Comparison of ENCODE assay signal across 8 mouse cellular contexts in the genomic region with DNA sequence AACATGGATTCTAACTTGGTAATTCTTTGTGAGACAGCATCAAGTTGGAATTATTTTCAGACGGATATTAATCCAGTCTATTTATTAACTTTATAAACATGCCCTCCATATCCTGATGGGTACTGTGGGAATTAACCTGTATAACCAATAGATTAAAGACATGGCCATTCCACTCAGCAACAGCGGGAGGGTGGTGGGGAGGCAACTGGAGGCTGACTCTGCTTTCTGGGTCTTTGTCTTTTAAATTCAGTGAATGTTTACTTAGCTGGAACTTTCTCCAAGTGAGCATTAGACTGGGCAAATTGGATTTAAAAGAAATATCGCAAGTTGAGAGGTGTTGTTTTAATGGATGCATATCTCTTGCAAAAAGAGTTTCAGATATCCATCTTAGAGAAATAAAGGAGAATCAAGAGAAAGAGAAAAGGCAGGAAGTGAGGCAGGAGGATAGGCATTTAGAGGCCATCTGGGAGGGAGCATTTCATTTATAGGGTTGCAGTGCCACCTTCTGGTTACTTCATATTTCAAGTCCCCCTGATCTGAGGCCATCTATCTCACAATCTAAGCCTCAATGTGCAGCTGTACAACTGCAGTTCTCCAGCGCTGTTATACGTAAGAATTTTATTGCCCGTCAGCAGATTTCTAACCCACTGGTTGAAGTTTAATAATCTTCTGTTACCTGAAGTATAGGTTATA.
DNase-seq lines count a peak whose midpoint lies in the region; ATAC-seq and TF ChIP-seq lines count a peak whose summit lies in the region.

No protein-coding gene starts in this region.

- TF ChIP-seq CTCF in liver, embryonic 14.5 days (IDR thresholded peaks at IDR 0.05; ENCODE audit: low read depth), result peak; percentile 29; the same call in 1 of the 2 replicates

- H3K36me3 ChIP-seq in kidney, embryonic 15.5 days, result no peaks in the 10 kb centered on the region
- no peaks in the 10 kb centered on the region for H3K36me3 ChIP-seq in liver, embryonic 14.5 days (replicated peaks; ENCODE audit: control insufficient read depth, insufficient read depth, low read depth)
- H3K36me3 ChIP-seq in neural tube, embryonic 15.5 days, result no peaks in the 10 kb centered on the region

- DNase-seq in A20 (ENCODE audit: low read depth, low spot score) (peak; percentile 3), MN1 (ENCODE audit: low spot score) (peak; percentile 69)
- DNase-seq in gastrocnemius, postnatal 25 days, result peak; percentile 15
- peak in 2 of 3 experiments; percentile 2 to 9 for DNase-seq in liver, embryonic 14.5 days (ENCODE audit: low read depth in 3 of 3, low spot score in 3 of 3)
- no peak for DNase-seq in spleen, adult 12 weeks (ENCODE audit: low spot score)

- H3K27ac ChIP-seq in kidney, embryonic 15.5 days, result peak overlapping the region; percentile 78
- no peak overlapping the region for H3K27ac ChIP-seq in liver, embryonic 14.5 days
- H3K27ac ChIP-seq in neural tube, embryonic 15.5 days (replicated peaks), result no peak overlapping the region

- WGBS in kidney, embryonic 15.5 days, result 14% methylated on average over 6 of the region's 6 CpGs
- 19% methylated on average over 6 of the region's 6 CpGs for WGBS in liver, embryonic 14.5 days (ENCODE audit: insufficient replicate concordance)
- 12% methylated on average over 6 of the region's 6 CpGs for WGBS in neural tube, embryonic 15.5 days

- no peak for TF ChIP-seq EP300 in liver, embryonic 14.5 days (IDR thresholded peaks at IDR 0.05; ENCODE audit: low read depth)

- H3K4me2 ChIP-seq in kidney, embryonic 15.5 days, result no peak overlapping the region
- H3K4me2 ChIP-seq in liver, embryonic 14.5 days (ENCODE audit: low read depth), result no peak overlapping the region
- no peak overlapping the region for H3K4me2 ChIP-seq in neural tube, embryonic 15.5 days

- no peaks in the 10 kb centered on the region for H3K9me3 ChIP-seq in kidney, embryonic 15.5 days (replicated peaks)
- H3K9me3 ChIP-seq in liver, embryonic 14.5 days (ENCODE audit: control insufficient read depth, low read length), result no peaks in the 10 kb centered on the region
- H3K9me3 ChIP-seq in neural tube, embryonic 15.5 days (replicated peaks), result no peaks in the 10 kb centered on the region

- H3K4me3 ChIP-seq in kidney, embryonic 15.5 days (replicated peaks), result no peak overlapping the region
- H3K4me3 ChIP-seq in liver, embryonic 14.5 days (ENCODE audit: insufficient read depth in 1 of 2, low read depth in 2 of 2, low read length in 2 of 2), result no peak overlapping the region
- no peak overlapping the region for H3K4me3 ChIP-seq in neural tube, embryonic 15.5 days (replicated peaks)

- H3K9ac ChIP-seq in kidney, embryonic 15.5 days, result no peak overlapping the region
- no peak overlapping the region for H3K9ac ChIP-seq in liver, embryonic 14.5 days (replicated peaks)
- no peak overlapping the region for H3K9ac ChIP-seq in neural tube, embryonic 15.5 days (replicated peaks)

- ATAC-seq in common myeloid progenitor, adult 5-6 weeks (replicated peaks; ENCODE audit: low read depth, poor library complexity, severe bottlenecking), result peak; percentile 96
- ATAC-seq in kidney, embryonic 15.5 days (replicated peaks; ENCODE audit: low FRiP score), result peak; percentile 71; the same call in 1 of the 2 replicates
- ATAC-seq in liver, embryonic 14.5 days (ENCODE audit: insufficient read depth), result no peak
- peak; percentile 79; the same call in 1 of the 2 replicates for ATAC-seq in neural tube, embryonic 15.5 days (ENCODE audit: low FRiP score)

- H3K4me1 ChIP-seq in kidney, embryonic 15.5 days, result peaks cover 8% of the 10 kb centered on the region; the same call in 1 of the 2 replicates
- H3K4me1 ChIP-seq in liver, embryonic 14.5 days (replicated peaks; ENCODE audit: control insufficient read depth in 2 of 2, insufficient read depth in 2 of 2, low read length in 1 of 2), result no peaks in the 10 kb centered on the region
- H3K4me1 ChIP-seq in neural tube, embryonic 15.5 days, result peaks cover 4% of the 10 kb centered on the region

- H3K27me3 ChIP-seq in kidney, embryonic 15.5 days, result no peaks in the 10 kb centered on the region
- H3K27me3 ChIP-seq in liver, embryonic 14.5 days (ENCODE audit: control insufficient read depth, insufficient read depth, low read length), result no peaks in the 10 kb centered on the region
- peaks cover 7% of the 10 kb centered on the region; the same call in 1 of the 2 replicates for H3K27me3 ChIP-seq in neural tube, embryonic 15.5 days (replicated peaks)
